Mouse (Mus musculus) erythroblast, embryonic 14.5 days (primary cell): ENCODE measurements around the gene Mapre3.

ENCODE experiments used
- GATA1 ChIP-seq: IDR thresholded peaks from 2 replicates; pipeline ENCODE4 v1.6.1; 2012; ENCODE audit warnings: low read length, inconsistent platforms, mixed read lengths
- TAL1 ChIP-seq: IDR thresholded peaks from 3 replicates; pipeline ENCODE4 v1.6.1; 2012; ENCODE audit warnings: low read length, inconsistent platforms, mixed read lengths

DNA sequence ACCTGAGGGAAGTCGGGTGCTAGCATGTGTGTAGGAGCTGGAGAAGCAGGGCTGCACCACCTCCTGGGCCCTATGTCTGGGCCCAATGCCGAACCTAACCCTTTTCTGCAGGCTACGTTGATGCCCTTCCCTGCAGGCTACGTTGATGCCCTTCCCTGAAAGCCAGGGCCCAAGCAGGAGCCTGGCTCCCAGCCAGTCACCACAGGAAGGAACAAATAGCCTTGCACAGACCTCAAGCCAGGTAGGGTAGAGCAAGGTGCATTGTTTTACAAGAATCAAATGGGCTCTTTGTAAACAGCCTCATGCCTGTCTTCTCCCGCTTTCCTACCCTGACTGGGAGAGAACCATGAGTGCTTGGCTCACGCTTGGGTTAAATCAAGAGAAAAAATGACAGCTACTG, 11.4 kb downstream of the Mapre3 start:
- TF ChIP-seq GATA1 (no peak), TAL1 (no peak)
